Mouse (Mus musculus) heart, postnatal 0 days (tissue): ENCODE measurements around the gene Hoxa3. TPM values are rescaled to one million over a fixed set of nuclear protein-coding genes. Genes with fewer than 3 reads are reported as not detected.

ENCODE experiments used
- ATAC-seq: fragments of 200-750 bp; cut with Nextera tagmentation; 2 replicates; pipeline ENCODE4 v1.8.0; 2017; ENCODE audit warnings: low read depth, moderate number of reproducible peaks, moderate library complexity; ENCODE audit not compliant: insufficient read depth
- DNase-seq: peaks from one replicate; pipeline ENCODE4 v3.0.0-alpha.2; 2016; ENCODE audit warnings: low spot score
- H3K27ac ChIP-seq: fragments of 300-500 bp; sonication (generic); 2 replicates; pipeline ENCODE4 v1.5.1; 2014; ENCODE audit warnings: low read depth, mild to moderate bottlenecking
- H3K27me3 ChIP-seq: fragments of 300-500 bp; sonication (generic); 2 replicates; pipeline ENCODE4 v1.6.1; 2014; ENCODE audit warnings: low read length, mixed read lengths; ENCODE audit not compliant: control insufficient read depth, insufficient read depth
- H3K36me3 ChIP-seq: fragments of 300-500 bp; sonication (generic); replicated peaks from 2 replicates; pipeline ENCODE4 v1.6.1; 2014; ENCODE audit warnings: low read length, mixed read lengths; ENCODE audit not compliant: control insufficient read depth, insufficient read depth
- H3K4me1 ChIP-seq: fragments of 300-500 bp; sonication (generic); 2 replicates; pipeline ENCODE4 v1.6.1; 2014; ENCODE audit warnings: antibody characterized with exemption; ENCODE audit not compliant: control insufficient read depth, insufficient read depth
- H3K4me2 ChIP-seq: fragments of 300-500 bp; sonication (generic); 2 replicates; pipeline ENCODE4 v1.6.1; 2014; ENCODE audit warnings: low read depth, mild to moderate bottlenecking, low read length, moderate library complexity
- H3K4me3 ChIP-seq: fragments of 300-500 bp; sonication (generic); 2 replicates; pipeline ENCODE4 v1.5.1; 2014; ENCODE audit warnings: low read depth, low read length
- H3K9ac ChIP-seq: fragments of 300-500 bp; sonication (generic); replicated peaks from 2 replicates; pipeline ENCODE4 v1.6.1; 2014; ENCODE audit warnings: low read depth, low read length, mixed read lengths
- H3K9me3 ChIP-seq: fragments of 300-500 bp; sonication (generic); replicated peaks from 2 replicates; pipeline ENCODE4 v1.6.1; 2016; ENCODE audit warnings: low read length; ENCODE audit not compliant: control insufficient read depth
- CTCF ChIP-seq: IDR thresholded peaks from 2 replicates; pipeline ENCODE4 v1.5.1; 2016; ENCODE audit warnings: antibody characterized with exemption, control low read depth, low read depth
- EP300 ChIP-seq: IDR thresholded peaks from 2 replicates; pipeline ENCODE4 v1.6.1; 2016; ENCODE audit warnings: antibody characterized with exemption, low read depth
- WGBS: fragments of 180-500 bp; shearing (Covaris S2); extraction: QIAGEN DNeasy Blood & Tissue Kit; methylation state at CpG from one replicate; pipeline ENCODE4 v1.1.7; 2014; 5-methylcytosine and 5-hydroxymethylcytosine counted together
- polyA plus RNA-seq: library from polyadenylated mRNA; unstranded; fragments of >200 nt; fragmentation: Nextera tagmentation; extraction: Ambion mirVana; gene quantifications from 2 replicates; pipeline ENCODE4 v1.2.1, GENCODE M21; 2015
- total RNA-seq: library from RNA; depleted of rRNA; stranded (reverse); fragments of >200 nt; gene quantifications from 2 replicates; pipeline ENCODE4 v1.2.3, GENCODE M21; 2014; ENCODE audit warnings: low replicate concordance

Hoxa3 gene
- total and polyA plus RNA-seq, 2 experiments from 2014 or later, result 0.37 TPM; not detected in 1

- H3K4me1 ChIP-seq, result no peaks in the 10 kb centered on the region
- no peak overlapping the region for H3K4me2 ChIP-seq
- H3K36me3 ChIP-seq, result no peaks in the 10 kb centered on the region
- no peak overlapping the region for H3K9ac ChIP-seq
- no peak overlapping the region for H3K4me3 ChIP-seq
- no peak for DNase-seq
- H3K27ac ChIP-seq, result no peak overlapping the region
- TF ChIP-seq EP300, result no peak
- no peak for TF ChIP-seq CTCF
- H3K9me3 ChIP-seq, result no peaks in the 10 kb centered on the region
- H3K27me3 ChIP-seq, result peaks cover 99% of the 10 kb centered on the region
- no peak for ATAC-seq
These were observed 5.5 kb downstream of the Hoxa3 start for GRCm38 (mm10) chr6:52207684-52207976.

- Histone ChIP-seq H3K27ac (no peak overlapping the region), H3K4me1 (no peaks in the 10 kb centered on the region), H3K36me3 (no peaks in the 10 kb centered on the region), H3K4me3 (no peak overlapping the region), H3K9ac (no peak overlapping the region), H3K27me3 (peaks cover 99% of the 10 kb centered on the region), H3K4me2 (no peak overlapping the region), H3K9me3 (no peaks in the 10 kb centered on the region)
- TF ChIP-seq EP300 (no peak), CTCF (no peak)
- ATAC-seq (no peak), DNase-seq (no peak)
- WGBS, result 13% methylated on average over 4 of the region's 4 CpGs
These were observed 6.1 kb downstream of the Hoxa3 start for GRCm38 (mm10) chr6:52206882-52207683.

GRCm38 (mm10) chr6:52205638-52206621 lies 7.2 kb downstream of the Hoxa3 start:
- Histone ChIP-seq H3K9ac (no peak overlapping the region), H3K4me1 (no peaks in the 10 kb centered on the region), H3K27ac (no peak overlapping the region), H3K27me3 (peaks cover 99% of the 10 kb centered on the region), H3K9me3 (no peaks in the 10 kb centered on the region), H3K36me3 (no peaks in the 10 kb centered on the region), H3K4me3 (peak overlapping the region; percentile 2; the same call in 1 of the 2 replicates), H3K4me2 (no peak overlapping the region)
- TF ChIP-seq EP300, result no peak
- no peak for TF ChIP-seq CTCF
- 5% methylated on average over 55 of the region's 55 CpGs for WGBS
- DNase-seq (no peak), ATAC-seq (no peak)

GRCm38 (mm10) chr6:52205221-52205620 lies 7.9 kb downstream of the Hoxa3 start:
- DNase-seq, result no peak
- no peak for ATAC-seq
- Histone ChIP-seq H3K9me3 (no peaks in the 10 kb centered on the region), H3K27me3 (peaks cover 99% of the 10 kb centered on the region), H3K36me3 (no peaks in the 10 kb centered on the region), H3K4me3 (no peak overlapping the region), H3K27ac (no peak overlapping the region), H3K4me1 (no peaks in the 10 kb centered on the region), H3K9ac (no peak overlapping the region), H3K4me2 (no peak overlapping the region)
- TF ChIP-seq EP300, result no peak
- TF ChIP-seq CTCF, result no peak
- WGBS, result 9% methylated on average over 14 of the region's 14 CpGs

GRCm38 (mm10) chr6:52204050-52204752 lies 8.9 kb downstream of the Hoxa3 start, which contains the start of gene Hoxa5:
Gene Hoxa5, minus strand, starts transcription at chr6:52204587.
- under 1% methylated on average over 65 of the region's 65 CpGs for WGBS
- Histone ChIP-seq H3K4me2 (peak within 1 kb of the TSS; percentile 56), H3K4me1 (no peaks in the 10 kb centered on the region), H3K9me3 (no peaks in the 10 kb centered on the region), H3K4me3 (peak within 1 kb of the TSS; percentile 48), H3K27ac (no peak within 1 kb of the TSS), H3K27me3 (peaks cover 99% of the 10 kb centered on the region), H3K9ac (no peak within 1 kb of the TSS; the same call in 1 of the 2 replicates), H3K36me3 (no peaks in the 10 kb centered on the region)
- DNase-seq (no peak), ATAC-seq (no peak; the same call in 1 of the 2 replicates)
- TF ChIP-seq EP300 (no peak), CTCF (peak; percentile 64)
